Mouse (Mus musculus) lung, embryonic 14.5 days (tissue): ENCODE measurements at regions not wholly inside any gene's neighbourhood (a gene's known extent, or its start where the extent isn't known, plus 50 kb on each side); places are given as distances from the start of the nearest gene placed in this dataset.

Experiments used
- ATAC-seq: fragments of 200-750 bp; cut with Nextera tagmentation; 2 replicates; pipeline ENCODE4 v1.8.0; 2017; ENCODE audit warnings: mild to moderate bottlenecking, moderate TSS enrichment, moderate library complexity; ENCODE audit not compliant: insufficient read depth
- DNase-seq: peaks from one replicate; pipeline ENCODE4 v3.0.0-alpha.2; 2015
- H3K27ac ChIP-seq: fragments of 300-500 bp; sonication (generic); 2 replicates; pipeline ENCODE4 v1.5.1; 2014; ENCODE audit warnings: low read depth, mild to moderate bottlenecking, moderate library complexity
- H3K27me3 ChIP-seq: fragments of 300-500 bp; sonication (generic); 2 replicates; pipeline ENCODE4 v1.6.1; 2014; ENCODE audit warnings: low read length, control low read depth; ENCODE audit not compliant: insufficient read depth
- H3K36me3 ChIP-seq: fragments of 300-500 bp; sonication (generic); 2 replicates; pipeline ENCODE4 v1.6.1; 2014; ENCODE audit warnings: control low read depth; ENCODE audit not compliant: insufficient read depth
- H3K4me1 ChIP-seq: fragments of 300-500 bp; sonication (generic); 2 replicates; pipeline ENCODE4 v1.6.1; 2014; ENCODE audit warnings: antibody characterized with exemption, control low read depth; ENCODE audit not compliant: insufficient read depth
- H3K4me2 ChIP-seq: fragments of 300-500 bp; sonication (generic); 2 replicates; pipeline ENCODE4 v1.6.1; 2014; ENCODE audit warnings: mild to moderate bottlenecking
- H3K4me3 ChIP-seq: fragments of 300-500 bp; sonication (generic); 2 replicates; pipeline ENCODE4 v1.5.1; 2014; ENCODE audit warnings: low read depth, low read length
- H3K9ac ChIP-seq: fragments of 300-500 bp; sonication (generic); 2 replicates; pipeline ENCODE4 v1.6.1; 2014
- H3K9me3 ChIP-seq: fragments of 300-500 bp; sonication (generic); 2 replicates; pipeline ENCODE4 v1.6.1; 2016; ENCODE audit warnings: low read depth, low read length, control low read depth
- CTCF ChIP-seq: IDR thresholded peaks from 2 replicates; pipeline ENCODE4 v1.5.1; 2016; ENCODE audit warnings: antibody characterized with exemption, low read depth
- WGBS: fragments of 180-500 bp; shearing (Covaris S2); extraction: QIAGEN DNeasy Blood & Tissue Kit; methylation state at CpG from one replicate; pipeline ENCODE4 v1.1.7; 2014; 5-methylcytosine and 5-hydroxymethylcytosine counted together

DNA sequence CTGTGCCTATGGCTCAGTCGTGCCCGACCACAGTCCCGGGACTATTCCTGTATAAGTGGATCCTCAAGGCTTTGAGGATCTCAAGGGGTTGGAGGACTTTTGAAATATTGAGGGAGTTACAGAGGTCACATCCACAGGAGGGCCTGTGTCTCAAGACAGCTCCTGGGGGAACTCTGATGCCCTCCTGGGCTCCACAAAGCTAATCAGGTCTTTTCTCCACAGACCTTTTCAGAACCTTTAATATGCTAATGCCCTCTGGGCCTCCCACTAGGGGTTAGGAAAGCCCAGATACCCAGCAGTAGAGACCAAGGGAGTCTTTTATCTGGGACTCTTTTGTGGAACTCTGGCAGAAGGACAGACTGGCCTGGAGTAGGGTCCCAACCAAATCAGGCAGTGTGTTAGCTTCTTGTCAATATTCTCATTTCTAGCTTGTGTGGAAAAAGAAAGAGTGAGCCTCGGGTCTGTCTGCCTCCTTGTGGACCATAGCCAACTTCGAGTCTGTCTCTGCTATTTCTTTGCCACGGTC is 107.4 kb upstream of the Gm26897 start:
- TF ChIP-seq CTCF: no peak
- no peak for DNase-seq
- Histone ChIP-seq H3K36me3 (no peaks in the 10 kb centered on the region), H3K4me1 (no peaks in the 10 kb centered on the region), H3K9ac (no peak overlapping the region), H3K27ac (no peak overlapping the region), H3K27me3 (no peaks in the 10 kb centered on the region), H3K4me3 (no peak overlapping the region), H3K9me3 (no peaks in the 10 kb centered on the region), H3K4me2 (no peak overlapping the region)
- 33% methylated on average over 6 of the region's 6 CpGs for WGBS
- ATAC-seq: no peak

DNA sequence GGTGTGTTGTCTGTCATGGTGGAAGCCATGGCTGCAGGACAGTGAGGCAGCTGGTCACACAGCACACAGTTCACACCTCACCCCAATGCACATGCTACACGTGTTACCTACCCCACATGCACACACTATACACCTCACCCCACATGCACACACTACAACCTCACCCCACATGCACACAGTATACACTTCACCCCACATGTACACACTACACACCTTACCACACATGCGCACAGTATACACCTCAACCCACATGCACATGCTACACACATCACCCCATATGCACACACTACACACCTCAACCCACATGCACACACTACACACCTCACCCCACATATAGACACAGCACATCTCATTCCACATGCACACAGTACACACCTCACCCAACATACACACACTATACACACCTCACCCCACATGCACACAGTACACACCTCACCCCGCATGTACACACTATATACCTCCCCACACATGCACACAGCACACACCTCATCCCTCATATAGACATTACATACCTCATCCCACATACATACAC is 103.3 kb upstream of the Gm26897 start:
- Histone ChIP-seq H3K9ac (no peak overlapping the region), H3K27me3 (no peaks in the 10 kb centered on the region), H3K9me3 (no peaks in the 10 kb centered on the region; the same call in 1 of the 2 replicates), H3K4me2 (no peak overlapping the region), H3K36me3 (no peaks in the 10 kb centered on the region), H3K4me3 (no peak overlapping the region), H3K4me1 (peaks cover 5% of the 10 kb centered on the region; the same call in 1 of the 2 replicates), H3K27ac (no peak overlapping the region)
- DNase-seq (no peak), ATAC-seq (peak; percentile 24; the same call in 1 of the 2 replicates)
- 93% methylated on average over 3 of the region's 3 CpGs for WGBS
- TF ChIP-seq CTCF: no peak

DNA sequence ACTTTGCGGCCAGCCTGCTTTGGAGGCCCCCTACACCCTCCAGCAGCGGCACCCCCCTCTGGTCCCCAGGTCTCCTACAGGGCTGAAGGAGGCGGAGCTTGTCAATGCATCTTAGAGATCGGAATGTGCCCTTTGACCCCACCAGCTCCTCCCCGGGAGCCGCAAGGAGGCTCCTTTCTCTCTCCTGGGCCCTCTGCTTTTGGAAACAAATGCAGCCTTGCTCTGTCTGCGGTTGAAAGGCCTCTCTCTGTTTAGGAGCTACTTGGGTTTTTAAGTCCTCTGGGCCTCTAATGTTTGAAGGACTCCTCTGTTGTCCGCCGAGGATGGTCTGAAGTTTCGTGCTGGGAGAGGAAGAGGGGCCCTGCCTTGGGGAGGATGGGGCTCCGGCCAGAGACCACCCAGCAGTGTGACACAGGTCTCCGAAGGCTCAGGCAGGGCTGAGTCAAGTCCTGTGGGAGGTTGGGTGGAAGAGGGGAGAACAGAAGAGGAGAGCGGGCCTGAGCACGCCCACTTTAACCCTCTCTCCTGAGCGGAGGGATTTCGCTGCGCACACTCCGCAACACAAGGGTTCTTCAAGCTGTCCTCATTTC is 102.1 kb upstream of the Gm26897 start:
- Histone ChIP-seq H3K9ac (peak overlapping the region; percentile 33), H3K27me3 (no peaks in the 10 kb centered on the region), H3K9me3 (no peaks in the 10 kb centered on the region; the same call in 1 of the 2 replicates), H3K4me3 (no peak overlapping the region), H3K4me1 (peaks cover 6% of the 10 kb centered on the region; the same call in 1 of the 2 replicates), H3K36me3 (no peaks in the 10 kb centered on the region), H3K4me2 (peak overlapping the region; percentile 18), H3K27ac (peak overlapping the region; percentile 88)
- ATAC-seq (peak; percentile 74), DNase-seq (peak; percentile 81)
- TF ChIP-seq CTCF: no peak
- WGBS: 12% methylated on average over 18 of the region's 18 CpGs

- no peak for TF ChIP-seq CTCF
- WGBS: 70% methylated on average over 5 of the region's 5 CpGs
Observed at GRCm38 (mm10) chr5:111635092-111635491, 98.6 kb upstream of the Gm26897 start.

DNA sequence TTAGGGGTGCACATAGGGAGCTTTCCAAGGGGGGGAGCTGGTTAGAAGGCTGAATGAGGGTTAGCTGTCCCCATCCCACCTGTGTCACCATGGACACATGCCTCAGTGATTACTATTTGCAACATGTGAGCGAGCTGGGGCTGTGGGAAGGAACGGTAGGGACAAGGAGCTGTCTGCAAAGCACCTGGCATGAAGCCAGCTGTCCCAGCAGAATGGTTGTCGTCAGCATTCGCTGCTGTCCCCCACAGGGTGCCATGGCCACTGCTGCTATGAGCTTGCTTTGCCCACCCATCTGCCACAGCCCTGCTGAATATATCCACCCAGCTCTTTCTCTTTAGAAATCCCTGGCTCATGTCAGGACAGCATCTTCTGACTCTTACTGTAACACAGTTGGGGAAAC is 96.8 kb upstream of the Gm26897 start:
- WGBS: 21% methylated on average over 4 of the region's 4 CpGs
- no peak for ATAC-seq
- Histone ChIP-seq H3K4me3 (no peak overlapping the region), H3K27me3 (no peaks in the 10 kb centered on the region), H3K4me2 (no peak overlapping the region), H3K9me3 (no peaks in the 10 kb centered on the region; the same call in 1 of the 2 replicates), H3K27ac (no peak overlapping the region), H3K36me3 (no peaks in the 10 kb centered on the region), H3K9ac (no peak overlapping the region), H3K4me1 (peaks cover 15% of the 10 kb centered on the region)
- TF ChIP-seq CTCF: no peak
- DNase-seq: peak; percentile 65

More at GRCm38 (mm10) chr5:111635092-111635491, 98.6 kb upstream of the Gm26897 start:
- H3K27me3 ChIP-seq: no peaks in the 10 kb centered on the region
- no peak overlapping the region for H3K9ac ChIP-seq
- no peaks in the 10 kb centered on the region; the same call in 1 of the 2 replicates for H3K9me3 ChIP-seq
- H3K4me3 ChIP-seq: no peak overlapping the region
- H3K4me1 ChIP-seq: peaks cover 18% of the 10 kb centered on the region
- DNase-seq (no peak), ATAC-seq (no peak)
- H3K27ac ChIP-seq: no peak overlapping the region
- no peak overlapping the region for H3K4me2 ChIP-seq
- H3K36me3 ChIP-seq: no peaks in the 10 kb centered on the region

DNA sequence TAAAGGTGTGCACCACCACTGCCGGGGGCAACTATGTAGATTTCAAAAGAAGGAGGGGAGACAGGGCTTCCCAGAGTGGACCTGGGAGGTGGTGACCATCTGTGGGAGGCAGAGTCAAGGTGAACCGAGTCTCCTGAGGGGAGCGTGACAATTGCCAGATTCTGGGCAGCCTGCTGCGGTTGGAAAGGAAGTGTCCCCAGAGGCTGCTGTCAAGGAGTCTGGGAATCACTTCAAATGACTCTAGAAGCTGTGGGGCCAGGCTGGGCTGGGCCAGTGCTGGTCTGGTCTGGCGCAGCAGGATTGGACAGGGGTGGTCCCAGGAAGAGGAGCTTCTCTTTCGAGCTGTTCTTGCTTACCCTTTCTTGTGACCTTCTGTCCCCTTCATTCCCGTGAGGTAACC is 95.4 kb upstream of the Gm26897 start:
- Histone ChIP-seq H3K27ac (no peak overlapping the region), H3K27me3 (no peaks in the 10 kb centered on the region), H3K9me3 (no peaks in the 10 kb centered on the region; the same call in 1 of the 2 replicates), H3K4me3 (no peak overlapping the region), H3K36me3 (no peaks in the 10 kb centered on the region), H3K9ac (no peak overlapping the region), H3K4me2 (no peak overlapping the region), H3K4me1 (peaks cover 15% of the 10 kb centered on the region)
- TF ChIP-seq CTCF: no peak
- DNase-seq: peak; percentile 24
- WGBS: 54% methylated on average over 7 of the region's 7 CpGs
- ATAC-seq: 0 out of 2 replicates have a peak, but pooled peaks have one; percentile 30
